In the genomic region with DNA sequence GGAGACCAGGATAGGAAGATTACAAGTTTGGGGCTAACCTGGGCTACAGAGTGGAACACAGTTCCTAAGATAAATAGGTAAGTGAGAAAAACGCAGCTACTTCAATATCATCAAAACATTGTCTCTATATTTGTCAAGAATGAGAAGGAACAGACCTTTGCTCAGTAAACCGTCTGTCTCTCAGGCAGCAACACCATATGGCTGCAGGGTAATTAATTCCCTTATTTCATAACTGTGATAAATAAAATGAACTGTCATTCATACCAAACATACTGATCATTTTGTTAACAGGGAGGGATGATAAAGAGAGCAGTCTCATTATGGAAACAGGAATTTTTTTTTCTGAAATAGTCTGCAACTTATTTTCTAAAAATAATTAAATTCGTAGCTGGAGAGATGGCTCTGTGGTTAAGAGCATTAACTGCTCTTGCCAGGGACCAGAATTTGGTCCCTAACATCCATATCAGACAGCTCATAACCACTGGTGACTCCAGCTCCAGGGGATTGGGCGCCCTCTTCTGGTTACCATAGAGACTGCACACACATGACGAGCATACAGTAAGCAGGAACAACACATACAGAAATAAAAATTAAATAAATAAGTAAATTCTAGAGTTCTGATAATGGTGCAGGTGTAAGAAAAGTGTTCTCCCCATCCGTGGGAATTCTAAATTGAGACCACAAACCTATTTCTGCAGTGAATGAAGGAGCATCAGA, we compare ENCODE assay signal across 19 mouse cellular contexts. TPM values are rescaled to one million over a fixed set of nuclear protein-coding genes. Genes with fewer than 3 reads are reported as not detected.
DNase-seq lines count a peak whose midpoint lies in the region; ATAC-seq and TF ChIP-seq lines count a peak whose summit lies in the region.
"Had no signal": no experiment of that assay in that cellular context is flagged by ENCODE, and none has a peak within 500 bp of the region (broad histone marks: within the 10 kb centered on the region; RNA-seq: fewer than 3 reads in every experiment).

No protein-coding gene starts in this region.

- no peaks in the 10 kb centered on the region for H3K27me3 ChIP-seq in intestine, postnatal 0 days (replicated peaks; ENCODE audit: control insufficient read depth, insufficient read depth, low read length)
- no peaks in the 10 kb centered on the region for H3K27me3 ChIP-seq in intestine, embryonic 15.5 days (replicated peaks)
- H3K27me3 ChIP-seq: embryonic facial prominence, embryonic 13.5 days; forebrain, embryonic 13.5 days had no signal

- peak; percentile 11 for DNase-seq in 3134 (ENCODE audit: extremely low read depth, insufficient read length, low spot score)
- peak; percentile 28 for DNase-seq in ES-CJ7 (ENCODE audit: low read depth, low spot score)
- peak; percentile 9 for DNase-seq in c-Kit-positive CD71-positive TER-119-negative erythroid progenitor cells, embryonic 14.5 days (ENCODE audit: low read depth)
- DNase-seq in frontal cortex, postnatal 14 days (ENCODE audit: low spot score in 2 of 2), result no peak
- no peak for DNase-seq in left cerebral cortex, postnatal 4 days
- no peak for DNase-seq in frontal cortex, adult 2 months (ENCODE audit: extremely low spot score in 1 of 2, low spot score in 1 of 2)
- DNase-seq: cerebellum, postnatal 25 days; heart, adult 18-20 months; heart, postnatal 14 days; thymus, postnatal 25 days had no signal

- TF ChIP-seq CTCF in intestine, postnatal 0 days (IDR thresholded peaks at IDR 0.05; ENCODE audit: low read depth), result peak; percentile 43

- no peaks in the 10 kb centered on the region for H3K36me3 ChIP-seq in intestine, postnatal 0 days (ENCODE audit: control insufficient read depth, insufficient read depth)
- no peaks in the 10 kb centered on the region for H3K36me3 ChIP-seq in intestine, embryonic 15.5 days
- H3K36me3 ChIP-seq: embryonic facial prominence, embryonic 13.5 days had no signal

- ATAC-seq in intestine, postnatal 0 days, result no peak
- no peak for ATAC-seq in intestine, embryonic 15.5 days
- ATAC-seq: activated CD4-positive, CD25-positive, alpha-beta regulatory T cell, adult 4 months; CD4-positive, CD25-positive, alpha-beta regulatory T cell, adult 4 months; forebrain, embryonic 13.5 days; intestine, embryonic 16.5 days had no signal

- no peak overlapping the region for H3K27ac ChIP-seq in intestine, postnatal 0 days (ENCODE audit: low read depth, low read length)
- no peak overlapping the region for H3K27ac ChIP-seq in intestine, embryonic 15.5 days
- H3K27ac ChIP-seq: embryonic facial prominence, embryonic 13.5 days; forebrain, embryonic 13.5 days had no signal

- H3K4me1 ChIP-seq in intestine, postnatal 0 days (replicated peaks; ENCODE audit: control insufficient read depth, insufficient read depth, low read length), result no peaks in the 10 kb centered on the region
- no peaks in the 10 kb centered on the region for H3K4me1 ChIP-seq in intestine, embryonic 15.5 days (replicated peaks)
- H3K4me1 ChIP-seq: embryonic facial prominence, embryonic 13.5 days; forebrain, embryonic 13.5 days had no signal

- 78% methylated on average over 6 of the region's 6 CpGs for WGBS in intestine, postnatal 0 days
- WGBS in intestine, embryonic 15.5 days, result 72% methylated on average over 6 of the region's 6 CpGs

- H3K9ac ChIP-seq in intestine, postnatal 0 days (ENCODE audit: low read depth, low read length), result no peak overlapping the region
- H3K9ac ChIP-seq in intestine, embryonic 15.5 days, result no peak overlapping the region
- H3K9ac ChIP-seq: embryonic facial prominence, embryonic 13.5 days; forebrain, embryonic 13.5 days had no signal

- no peaks in the 10 kb centered on the region for H3K9me3 ChIP-seq in intestine, postnatal 0 days (ENCODE audit: control insufficient read depth)
- H3K9me3 ChIP-seq in intestine, embryonic 15.5 days, result no peaks in the 10 kb centered on the region
- H3K9me3 ChIP-seq: forebrain, embryonic 13.5 days had no signal

- H3K4me3 ChIP-seq in intestine, postnatal 0 days (ENCODE audit: low read depth, low read length), result no peak overlapping the region
- no peak overlapping the region for H3K4me3 ChIP-seq in intestine, embryonic 15.5 days (replicated peaks)
- H3K4me3 ChIP-seq: embryonic facial prominence, embryonic 13.5 days; forebrain, embryonic 13.5 days had no signal

- H3K4me2 ChIP-seq in intestine, postnatal 0 days (replicated peaks; ENCODE audit: low read depth), result no peak overlapping the region
- no peak overlapping the region for H3K4me2 ChIP-seq in intestine, embryonic 15.5 days (replicated peaks)
- H3K4me2 ChIP-seq: embryonic facial prominence, embryonic 13.5 days; forebrain, embryonic 13.5 days had no signal

- intact Hi-C loops in left cerebral cortex, postnatal 4 days (cut with DNase I), result no loop called here

RNA-seq across cellular contexts. Expression of a gene that starts 6.2 kb away (rescaled TPM):
- polyA plus RNA-seq in intestine, postnatal 0 days (2015; fragmentation: Nextera tagmentation; extraction: Ambion mirVana), result 0.43 and 0.51 TPM in 2 replicates
- polyA plus RNA-seq in intestine, embryonic 15.5 days (2015; fragmentation: Nextera tagmentation; extraction: Ambion mirVana), result 0.25 and 0.44 TPM in 2 replicates
- under 1 TPM in 1 of 2 experiments, not detected in 1; 0.24 TPM for total RNA-seq in left cerebral cortex, postnatal 4 days (2021)
- polyA plus RNA-seq in frontal cortex, adult 2 months (2012; rRNA removed), result not detected in 2 replicates
- total RNA-seq: heart, adult 18-20 months; heart, postnatal 14 days had no signal
- polyA plus RNA-seq: activated CD4-positive, CD25-positive, alpha-beta regulatory T cell, adult 4 months; CD4-positive, CD25-positive, alpha-beta regulatory T cell, adult 4 months; embryonic facial prominence, embryonic 13.5 days; forebrain, embryonic 13.5 days; liver, embryonic 16.5 days had no signal

RNA-seq across cellular contexts. Expression of a gene that starts 33.3 kb away (rescaled TPM):
- polyA plus RNA-seq in intestine, postnatal 0 days (2015; fragmentation: Nextera tagmentation; extraction: Ambion mirVana), result 44.1 and 58.4 TPM in 2 replicates
- 31.1 and 36.0 TPM in 2 replicates for polyA plus RNA-seq in intestine, embryonic 15.5 days (2015; fragmentation: Nextera tagmentation; extraction: Ambion mirVana)
- total RNA-seq in left cerebral cortex, postnatal 4 days (2021), result not detected
- not detected in 2 replicates for polyA plus RNA-seq in frontal cortex, adult 2 months (2012; rRNA removed)
- total RNA-seq: heart, adult 18-20 months; heart, postnatal 14 days; left cerebral cortex, postnatal 25 days had no signal
- polyA plus RNA-seq: embryonic facial prominence, embryonic 13.5 days; forebrain, embryonic 13.5 days had no signal

RNA-seq across cellular contexts. Expression of a gene that starts 33.3 kb away (rescaled TPM):
- 106 and 109 TPM in 2 replicates for polyA plus RNA-seq in intestine, postnatal 0 days (2015; fragmentation: Nextera tagmentation; extraction: Ambion mirVana)
- 124 and 131 TPM in 2 replicates for polyA plus RNA-seq in intestine, embryonic 15.5 days (2015; fragmentation: Nextera tagmentation; extraction: Ambion mirVana)
- 10 to 100 TPM; 21.1 to 21.4 TPM for total RNA-seq in left cerebral cortex, postnatal 4 days (2021)
- 12.4 and 18.1 TPM in 2 replicates for polyA plus RNA-seq in frontal cortex, adult 2 months (2012; rRNA removed)

Comparison
In these comparisons a context has a peak if more than half of its experiments do, and no peak if none do; other contexts are left out.
1. DNase-seq: peak in 3134 (single experiment), ES-CJ7 (single experiment) and c-Kit-positive CD71-positive TER-119-negative erythroid progenitor cells, embryonic 14.5 days (single experiment); none in frontal cortex, postnatal 14 days (0 of 2), left cerebral cortex, postnatal 4 days (single experiment) and frontal cortex, adult 2 months (0 of 2).
2. RNA of a gene that starts 33.3 kb away (polyA plus RNA-seq): 44.1 to 58.4 TPM in intestine, postnatal 0 days and 31.1 to 36.0 TPM in intestine, embryonic 15.5 days; not detected in frontal cortex, adult 2 months; every median in the first group is over 10 times any median in the second.